Mouse (Mus musculus) embryonic fibroblast, embryonic 13.5 days (primary cell): ENCODE measurements around the gene Atat1.

Experiments
- CTCF ChIP-seq: IDR thresholded peaks from 2 replicates; pipeline ENCODE4 v1.5.1; 2011; ENCODE audit warnings: mild to moderate bottlenecking, control low read depth, low read length, moderate library complexity, borderline replicate concordance; ENCODE audit not compliant: insufficient read depth
- POLR2A ChIP-seq: IDR thresholded peaks from 2 replicates; pipeline ENCODE4 v1.6.1; 2011; ENCODE audit warnings: low read depth, mild to moderate bottlenecking, control low read depth, low read length, moderate library complexity

GRCm38 (mm10) chr17:35917463-35918251 lies 7.8 kb upstream of the Atat1 start:
- TF ChIP-seq POLR2A (peak; percentile 84), CTCF (no peak)
